Mouse (Mus musculus): Measurements from ENCODE around the gene Vars2. TPM values are rescaled to one million over a fixed set of nuclear protein-coding genes. Genes with fewer than 3 reads are reported as not detected.

The Vars2 gene
- total RNA-seq, 2 experiments from 2014 or later, result 31.1 to 40.8 TPM

- intact Hi-C loops (cut with DNase I), result loop anchor here (5.0 kb wide), 1 partner anchor 40 kb away; no protein-coding TSS in a partner anchor
- no peak for DNase-seq (ENCODE audit: low spot score in 2 of 2)
Observed at GRCm38 (mm10) chr17:35697429-35697758, 30.0 kb upstream of the Vars2 start.

- intact Hi-C loops (cut with DNase I), result loop anchor here (5.0 kb wide), 1 partner anchor 41 kb away; no protein-coding TSS in a partner anchor
- DNase-seq (ENCODE audit: low spot score in 2 of 2), result no peak
Observed at GRCm38 (mm10) chr17:35696691-35697090, 29.3 kb upstream of the Vars2 start.

- intact Hi-C loops (cut with DNase I), result loop anchor here (5.0 kb wide), 1 partner anchor 42 kb away; no protein-coding TSS in a partner anchor
- peak in 1 of 2 experiments; percentile 85 for DNase-seq (ENCODE audit: low spot score in 2 of 2)
Observed at GRCm38 (mm10) chr17:35695289-35695688, 27.9 kb upstream of the Vars2 start.

GRCm38 (mm10) chr17:35693906-35694305 lies 26.5 kb upstream of the Vars2 start:
- DNase-seq (ENCODE audit: low spot score in 2 of 2), result no peak
- intact Hi-C loops (cut with DNase I), result no loop called here

- no peak for DNase-seq (ENCODE audit: low spot score in 2 of 2)
- intact Hi-C loops (cut with DNase I), result no loop called here
Observed at GRCm38 (mm10) chr17:35692368-35692767, 25.0 kb upstream of the Vars2 start.

GRCm38 (mm10) chr17:35691811-35692210 lies 24.4 kb upstream of the Vars2 start:
- no peak for DNase-seq (ENCODE audit: low spot score in 2 of 2)
- intact Hi-C loops (cut with DNase I), result no loop called here

- intact Hi-C loops (cut with DNase I), result no loop called here
- no peak for DNase-seq (ENCODE audit: low spot score in 2 of 2)
Observed at GRCm38 (mm10) chr17:35689936-35690645, 22.7 kb upstream of the Vars2 start.

- no peak for DNase-seq (ENCODE audit: low spot score in 2 of 2)
Observed at GRCm38 (mm10) chr17:35688347-35689175, 21.2 kb upstream of the Vars2 start.

GRCm38 (mm10) chr17:35685061-35685460 lies 17.7 kb upstream of the Vars2 start:
- DNase-seq (ENCODE audit: low spot score in 2 of 2), result no peak
- intact Hi-C loops (cut with DNase I), result no loop called here

More at GRCm38 (mm10) chr17:35688347-35689175, 21.2 kb upstream of the Vars2 start:
- intact Hi-C loops (cut with DNase I), result no loop called here

- no peak for DNase-seq (ENCODE audit: low spot score in 2 of 2)
- intact Hi-C loops (cut with DNase I), result no loop called here
Observed at GRCm38 (mm10) chr17:35681986-35682385, 14.6 kb upstream of the Vars2 start.

- intact Hi-C loops (cut with DNase I), result no loop called here
- DNase-seq (ENCODE audit: low spot score in 2 of 2), result no peak
Observed at GRCm38 (mm10) chr17:35680591-35680990, 13.2 kb upstream of the Vars2 start.

GRCm38 (mm10) chr17:35673416-35674035 lies 6.1 kb upstream of the Vars2 start, which contains the start of gene Gtf2h4:
Gene Gtf2h4, minus strand, starts transcription at chr17:35673739.
- intact Hi-C loops (cut with DNase I), result no loop called here
- DNase-seq (ENCODE audit: low spot score in 2 of 2), result peak; percentile 93 to 97

- no peak for DNase-seq (ENCODE audit: low spot score in 2 of 2)
- intact Hi-C loops (cut with DNase I), result no loop called here
Observed at GRCm38 (mm10) chr17:35672527-35672926, 5.1 kb upstream of the Vars2 start.

GRCm38 (mm10) chr17:35671846-35672245 lies 4.5 kb upstream of the Vars2 start:
- no peak for DNase-seq (ENCODE audit: low spot score in 2 of 2)
- intact Hi-C loops (cut with DNase I), result no loop called here

- intact Hi-C loops (cut with DNase I), result no loop called here
- DNase-seq (ENCODE audit: low spot score in 2 of 2), result no peak
Observed at GRCm38 (mm10) chr17:35669731-35670130, 2.3 kb upstream of the Vars2 start.

GRCm38 (mm10) chr17:35666851-35667256 lies 538 bp downstream of the Vars2 start:
- peak in 1 of 2 experiments; percentile 41 for DNase-seq (ENCODE audit: low spot score in 2 of 2)
- intact Hi-C loops (cut with DNase I), result loop anchor here (2.0 kb wide), 1 partner anchor 76 kb away; no protein-coding TSS in a partner anchor

- intact Hi-C loops (cut with DNase I), result loop anchor here (2.0 kb wide), 2 partner anchors 75 to 81 kb away; no protein-coding TSS in a partner anchor
- DNase-seq (ENCODE audit: low spot score in 2 of 2), result peak; percentile 47 to 53
Observed at GRCm38 (mm10) chr17:35665957-35666515, 1.4 kb downstream of the Vars2 start.

- intact Hi-C loops (cut with DNase I), result no loop called here
- DNase-seq (ENCODE audit: low spot score in 2 of 2), result no peak
Observed at GRCm38 (mm10) chr17:35653086-35653485, 14.3 kb downstream of the Vars2 start.

GRCm38 (mm10) chr17:35649429-35649828 lies 18.0 kb downstream of the Vars2 start:
- intact Hi-C loops (cut with DNase I), result no loop called here

More at GRCm38 (mm10) chr17:35649429-35649828, 18.0 kb downstream of the Vars2 start:
- DNase-seq (ENCODE audit: low spot score in 2 of 2), result no peak

Data from left cerebral cortex, postnatal 14 days (tissue).